ENCODE assay signal across 18 mouse cellular contexts in the genomic region with DNA sequence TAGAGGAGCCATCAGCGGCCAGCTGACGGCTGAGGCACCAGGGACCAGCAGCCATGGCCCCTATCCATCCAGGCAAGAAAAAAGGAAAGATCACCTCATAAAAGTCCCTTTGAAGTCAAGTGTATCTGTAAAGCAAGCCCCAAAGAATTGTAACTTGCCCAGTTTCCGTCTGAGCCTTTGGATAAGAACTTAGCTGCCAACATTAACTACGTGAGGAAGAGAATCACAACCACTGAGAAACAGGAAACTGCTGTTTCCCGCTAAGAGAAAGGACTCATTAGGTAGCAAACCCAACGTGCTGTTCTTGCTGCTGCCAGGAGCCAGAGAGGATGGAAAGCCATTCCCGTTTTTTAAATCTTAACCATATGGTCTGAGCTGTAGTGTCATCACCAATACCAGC.
DNase-seq lines count a peak whose midpoint lies in the region; ATAC-seq and TF ChIP-seq lines count a peak whose summit lies in the region.
"Had no signal": no experiment of that assay in that cellular context is flagged by ENCODE, and none has a peak within 500 bp of the region (broad histone marks: within the 10 kb centered on the region; RNA-seq: fewer than 3 reads in every experiment).

No protein-coding gene starts in this region.

- no peak for TF ChIP-seq CTCF in heart, postnatal 0 days (IDR thresholded peaks at IDR 0.05; ENCODE audit: low read depth)

- no peak for ATAC-seq in heart, embryonic 13.5 days (ENCODE audit: extremely low read depth, insufficient number of reproducible peaks, low FRiP score, low TSS enrichment)
- no peak for ATAC-seq in heart, embryonic 12.5 days (ENCODE audit: insufficient number of reproducible peaks, low FRiP score)
- ATAC-seq in lung, embryonic 15.5 days (ENCODE audit: borderline replicate concordance, extremely low read depth, low FRiP score, low TSS enrichment) = no peak
- peak; percentile 12; the same call in 1 of the 2 replicates for ATAC-seq in heart, postnatal 0 days (ENCODE audit: insufficient read depth, low read depth)
- no peak for ATAC-seq in limb, embryonic 12.5 days (ENCODE audit: insufficient number of reproducible peaks, insufficient read depth, low FRiP score, low TSS enrichment, low read depth)
- ATAC-seq: midbrain, embryonic 16.5 days had no signal

- no peak overlapping the region for H3K9ac ChIP-seq in heart, embryonic 13.5 days
- H3K9ac ChIP-seq in heart, embryonic 12.5 days = no peak overlapping the region
- no peak overlapping the region for H3K9ac ChIP-seq in lung, embryonic 15.5 days
- no peak overlapping the region for H3K9ac ChIP-seq in heart, postnatal 0 days (replicated peaks; ENCODE audit: low read depth, low read length)
- no peak overlapping the region for H3K9ac ChIP-seq in limb, embryonic 12.5 days (replicated peaks)
- H3K9ac ChIP-seq: limb, embryonic 13.5 days had no signal

- peaks cover 18% of the 10 kb centered on the region for H3K4me1 ChIP-seq in heart, embryonic 13.5 days
- peaks cover 12% of the 10 kb centered on the region; the same call in 1 of the 2 replicates for H3K4me1 ChIP-seq in heart, embryonic 12.5 days (replicated peaks)
- no peaks in the 10 kb centered on the region for H3K4me1 ChIP-seq in lung, embryonic 15.5 days
- no peaks in the 10 kb centered on the region for H3K4me1 ChIP-seq in heart, postnatal 0 days (ENCODE audit: control insufficient read depth, insufficient read depth)
- H3K4me1 ChIP-seq in limb, embryonic 12.5 days (replicated peaks) = peaks cover 20% of the 10 kb centered on the region

- no peak overlapping the region for H3K4me3 ChIP-seq in heart, embryonic 13.5 days
- no peak overlapping the region for H3K4me3 ChIP-seq in heart, embryonic 12.5 days
- no peak overlapping the region for H3K4me3 ChIP-seq in lung, embryonic 15.5 days
- no peak overlapping the region for H3K4me3 ChIP-seq in heart, postnatal 0 days (ENCODE audit: low read depth, low read length)
- no peak overlapping the region for H3K4me3 ChIP-seq in limb, embryonic 12.5 days (replicated peaks)
- H3K4me3 ChIP-seq: limb, embryonic 13.5 days had no signal

- H3K36me3 ChIP-seq in heart, embryonic 13.5 days = no peaks in the 10 kb centered on the region
- H3K36me3 ChIP-seq in heart, embryonic 12.5 days = no peaks in the 10 kb centered on the region
- no peaks in the 10 kb centered on the region for H3K36me3 ChIP-seq in lung, embryonic 15.5 days
- no peaks in the 10 kb centered on the region for H3K36me3 ChIP-seq in heart, postnatal 0 days (replicated peaks; ENCODE audit: control insufficient read depth, insufficient read depth, low read length)
- no peaks in the 10 kb centered on the region for H3K36me3 ChIP-seq in limb, embryonic 12.5 days
- H3K36me3 ChIP-seq: limb, embryonic 13.5 days had no signal

- 65% methylated on average over 7 of the region's 7 CpGs for WGBS in heart, embryonic 13.5 days
- WGBS in heart, embryonic 12.5 days = 60% methylated on average over 7 of the region's 7 CpGs
- WGBS in lung, embryonic 15.5 days = 51% methylated on average over 7 of the region's 7 CpGs
- 68% methylated on average over 7 of the region's 7 CpGs for WGBS in heart, postnatal 0 days
- 9% methylated on average over 7 of the region's 7 CpGs for WGBS in limb, embryonic 12.5 days

- no peaks in the 10 kb centered on the region for H3K27me3 ChIP-seq in heart, embryonic 13.5 days (replicated peaks)
- H3K27me3 ChIP-seq in heart, embryonic 12.5 days (replicated peaks) = no peaks in the 10 kb centered on the region
- no peaks in the 10 kb centered on the region for H3K27me3 ChIP-seq in lung, embryonic 15.5 days
- H3K27me3 ChIP-seq in heart, postnatal 0 days (ENCODE audit: control insufficient read depth, insufficient read depth, low read length) = no peaks in the 10 kb centered on the region
- no peaks in the 10 kb centered on the region for H3K27me3 ChIP-seq in limb, embryonic 12.5 days
- H3K27me3 ChIP-seq: limb, embryonic 13.5 days had no signal

- H3K9me3 ChIP-seq in heart, embryonic 13.5 days = no peaks in the 10 kb centered on the region
- no peaks in the 10 kb centered on the region for H3K9me3 ChIP-seq in heart, embryonic 12.5 days (replicated peaks)
- H3K9me3 ChIP-seq in lung, embryonic 15.5 days = no peaks in the 10 kb centered on the region
- H3K9me3 ChIP-seq in heart, postnatal 0 days (replicated peaks; ENCODE audit: control insufficient read depth, low read length) = no peaks in the 10 kb centered on the region
- no peaks in the 10 kb centered on the region for H3K9me3 ChIP-seq in limb, embryonic 12.5 days
- H3K9me3 ChIP-seq: limb, embryonic 13.5 days had no signal

- H3K27ac ChIP-seq in heart, embryonic 13.5 days (replicated peaks) = peak overlapping the region; percentile 62
- no peak overlapping the region for H3K27ac ChIP-seq in heart, embryonic 12.5 days (ENCODE audit: poor library complexity, severe bottlenecking)
- H3K27ac ChIP-seq in lung, embryonic 15.5 days = peak overlapping the region; percentile 60
- H3K27ac ChIP-seq in heart, postnatal 0 days (ENCODE audit: low read depth) = peak overlapping the region; percentile 46; the same call in 1 of the 2 replicates
- peak overlapping the region; percentile 36 for H3K27ac ChIP-seq in limb, embryonic 12.5 days
- H3K27ac ChIP-seq: limb, embryonic 13.5 days; macrophage had no signal

- no peak overlapping the region for H3K4me2 ChIP-seq in heart, embryonic 13.5 days
- no peak overlapping the region for H3K4me2 ChIP-seq in heart, embryonic 12.5 days
- no peak overlapping the region for H3K4me2 ChIP-seq in lung, embryonic 15.5 days
- no peak overlapping the region for H3K4me2 ChIP-seq in heart, postnatal 0 days (ENCODE audit: low read depth, low read length)
- no peak overlapping the region for H3K4me2 ChIP-seq in limb, embryonic 12.5 days
- H3K4me2 ChIP-seq: limb, embryonic 13.5 days had no signal

- no peak for DNase-seq in lung, adult 18-20 months
- peak; percentile 34 for DNase-seq in heart, postnatal 0 days (ENCODE audit: low spot score)
- DNase-seq in urinary bladder, adult 18-20 months (ENCODE audit: low spot score in 2 of 2) = no peak
- DNase-seq in adrenal gland, adult (ENCODE audit: inconsistent age in 2 of 2, low spot score in 1 of 2) = no peak
- DNase-seq: adrenal gland, postnatal 14 days; cerebellum, adult 8-10 months; gastrocnemius, postnatal 25 days; kidney, adult 11 months; kidney, postnatal 4 days; right cerebral cortex, postnatal 25 days; thymus, postnatal 36 days had no signal

- no peak for TF ChIP-seq EP300 in heart, postnatal 0 days (IDR thresholded peaks at IDR 0.05; ENCODE audit: low read depth)
